Mouse (Mus musculus) bone marrow, adult 2 months (tissue): Measurements from ENCODE around the gene Gm49425. TPM values are rescaled to one million over a fixed set of nuclear protein-coding genes. Genes with fewer than 3 reads are reported as not detected.

Experiments used
- H3K27ac ChIP-seq: fragments of 200-500 bp; 2 replicates; pipeline ENCODE4 v1.5.1; 2012; ENCODE audit warnings: low read depth, mild to moderate bottlenecking, control low read depth, inconsistent platforms, low read length; ENCODE audit not compliant: control insufficient read depth, poor library complexity, insufficient read depth
- H3K4me1 ChIP-seq: fragments of 200-500 bp; 2 replicates; pipeline ENCODE4 v1.6.1; 2011; ENCODE audit warnings: low read length; ENCODE audit not compliant: control insufficient read depth, insufficient read depth
- H3K4me3 ChIP-seq: fragments of 200-500 bp; replicated peaks from 2 replicates; pipeline ENCODE3; 2011; ENCODE audit warnings: mild to moderate bottlenecking, low read depth, low read length, control low read depth; ENCODE audit not compliant: control insufficient read depth
- CTCF ChIP-seq: fragments of 200-500 bp; IDR thresholded peaks from 2 replicates; pipeline ENCODE4 v1.5.1; 2011; ENCODE audit warnings: low read length, control low read depth; ENCODE audit not compliant: control insufficient read depth, insufficient read depth
- POLR2A ChIP-seq: fragments of 200-500 bp; IDR thresholded peaks from 2 replicates; pipeline ENCODE4 v1.6.1; 2011; ENCODE audit warnings: low read depth, mild to moderate bottlenecking, control low read depth, low read length, borderline replicate concordance; ENCODE audit not compliant: control insufficient read depth
- WGBS: fragments of 180-500 bp; shearing (Covaris S2); methylation state at CpG from one replicate; pipeline ENCODE4 v1.1.7; 2018; 5-methylcytosine and 5-hydroxymethylcytosine counted together
- polyA plus RNA-seq: library from polyadenylated mRNA; stranded (reverse); fragments of >200 nt; gene quantifications from 2 replicates; pipeline ENCODE4 v1.2.4, GENCODE M21; 2011; ENCODE audit warnings: low replicate concordance; ENCODE audit not compliant: missing spikeins, insufficient read depth, insufficient read length

The Gm49425 gene
- polyA plus RNA-seq, 1 experiment: not detected

- WGBS: 33% methylated on average over 7 of the region's 7 CpGs
- TF ChIP-seq CTCF (no peak), POLR2A (no peak)
Observed at GRCm38 (mm10) chr15:101537864-101538579, 21.0 kb upstream of the Gm49425 start.

GRCm38 (mm10) chr15:101536054-101536850, 19.2 kb upstream of the Gm49425 start:
- 32% methylated on average over 9 of the region's 9 CpGs for whole genome bisulfite sequencing
- TF ChIP-seq POLR2A (no peak), CTCF (no peak)
- no peaks in the 10 kb centered on the region for H3K4me1 ChIP-seq

More at GRCm38 (mm10) chr15:101537864-101538579, 21.0 kb upstream of the Gm49425 start:
- H3K4me1 ChIP-seq: no peaks in the 10 kb centered on the region
- H3K27ac ChIP-seq: no peak overlapping the region
- H3K4me3 ChIP-seq: no peak overlapping the region

GRCm38 (mm10) chr15:101532720-101533119, 15.7 kb upstream of the Gm49425 start, which contains the start of gene Krt84:
Gene Krt84, minus strand, starts transcription at chr15:101532820.
- 74% methylated on average over 7 of the region's 7 CpGs for WGBS
- Histone ChIP-seq H3K4me3 (no peak within 1 kb of the TSS), H3K27ac (no peak within 1 kb of the TSS), H3K4me1 (no peaks in the 10 kb centered on the region)
- no peak for TF ChIP-seq CTCF
- no peak for TF ChIP-seq POLR2A

More at GRCm38 (mm10) chr15:101536054-101536850, 19.2 kb upstream of the Gm49425 start:
- Histone ChIP-seq H3K27ac (no peak overlapping the region), H3K4me3 (no peak overlapping the region)

- WGBS: 47% methylated on average over 4 of the region's 4 CpGs
- no peaks in the 10 kb centered on the region for H3K4me1 ChIP-seq
- no peak overlapping the region for H3K27ac ChIP-seq
- H3K4me3 ChIP-seq: no peak overlapping the region
- no peak for TF ChIP-seq CTCF
- TF ChIP-seq POLR2A: no peak
Observed at GRCm38 (mm10) chr15:101522556-101523232, 5.6 kb upstream of the Gm49425 start.

GRCm38 (mm10) chr15:101519792-101520191, 2.7 kb upstream of the Gm49425 start:
- TF ChIP-seq CTCF (peak; percentile 69), POLR2A (no peak)
- Histone ChIP-seq H3K27ac (no peak overlapping the region), H3K4me1 (no peaks in the 10 kb centered on the region), H3K4me3 (no peak overlapping the region)
- 18% methylated on average over 2 of the region's 2 CpGs for WGBS

- Histone ChIP-seq H3K27ac (no peak overlapping the region), H3K4me1 (no peaks in the 10 kb centered on the region; the same call in 1 of the 2 replicates), H3K4me3 (no peak overlapping the region)
- WGBS: 65% methylated on average over 9 of the region's 9 CpGs
- no peak for TF ChIP-seq CTCF
- TF ChIP-seq POLR2A: no peak
Observed at GRCm38 (mm10) chr15:101508247-101508646, 8.8 kb downstream of the Gm49425 start.

GRCm38 (mm10) chr15:101506896-101507758, 9.9 kb downstream of the Gm49425 start:
- H3K27ac ChIP-seq: no peak overlapping the region
- H3K4me3 ChIP-seq: no peak overlapping the region
- TF ChIP-seq POLR2A (no peak), CTCF (no peak)
- WGBS: 59% methylated on average over 14 of the region's 14 CpGs
- no peaks in the 10 kb centered on the region for H3K4me1 ChIP-seq

- TF ChIP-seq CTCF (no peak), POLR2A (no peak)
- no peak overlapping the region for H3K4me3 ChIP-seq
- no peak overlapping the region for H3K27ac ChIP-seq
- WGBS: 82% methylated on average over 2 of the region's 2 CpGs
- no peaks in the 10 kb centered on the region for H3K4me1 ChIP-seq
Observed at GRCm38 (mm10) chr15:101497181-101497580, 19.9 kb downstream of the Gm49425 start.
